Mouse (Mus musculus) c-Kit-positive CD71-negative TER-119-negative erythroid progenitor cells, embryonic 14.5 days (primary cell): ENCODE data around the gene Zfp663.

Experiments
- DNase-seq: peaks from one replicate; pipeline ENCODE4 v3.0.0-alpha.2; 2013; ENCODE audit warnings: low read depth

Gene Zfp663

GRCm38 (mm10) chr2:165368496-165368895, at the start of gene Zfp663:
Gene Zfp663 (minus strand): TSS chr2:165368729.
- DNase-seq = no peak

DNA sequence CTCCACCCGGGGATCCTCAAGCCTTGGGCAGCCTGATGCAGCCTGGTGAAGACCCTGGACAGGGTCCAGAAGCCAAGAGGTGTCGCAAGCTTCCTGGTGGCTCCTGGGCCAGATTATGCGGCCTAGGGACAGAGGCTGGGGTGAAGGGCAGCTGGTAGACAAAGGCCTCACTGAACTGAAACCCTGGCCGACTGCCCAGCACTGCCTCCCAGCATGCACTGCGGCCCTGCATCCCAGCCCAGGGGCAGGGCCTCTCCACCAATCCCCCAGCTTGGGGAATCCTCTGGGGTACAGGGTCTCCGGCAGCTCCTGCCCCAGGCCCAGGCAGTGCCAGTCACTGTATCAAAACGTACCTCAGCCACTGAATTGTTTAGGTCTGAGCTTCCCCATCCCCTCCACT, 48.8 kb upstream of the Zfp663 start:
- DNase-seq = no peak

DNA sequence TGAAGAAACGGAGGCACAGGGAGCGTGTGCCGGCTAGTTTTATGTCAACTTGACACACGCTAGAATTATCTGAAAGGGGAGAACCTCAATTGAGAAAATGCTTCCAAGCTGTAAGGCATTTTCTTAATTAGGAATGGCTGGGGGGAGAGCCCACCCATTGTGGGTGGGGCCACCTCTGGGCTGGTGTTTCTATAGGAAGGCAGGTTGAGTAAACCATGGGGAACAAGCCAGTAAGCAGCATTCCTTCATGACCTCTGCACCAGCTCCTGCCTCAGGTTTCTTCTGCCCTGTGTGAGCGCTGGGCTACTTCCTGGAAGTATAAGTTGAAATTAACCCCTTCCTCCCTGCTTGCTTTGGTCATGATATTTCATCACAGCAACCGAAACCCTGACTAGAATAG, 47.3 kb upstream of the Zfp663 start:
- no peak for DNase-seq

DNA sequence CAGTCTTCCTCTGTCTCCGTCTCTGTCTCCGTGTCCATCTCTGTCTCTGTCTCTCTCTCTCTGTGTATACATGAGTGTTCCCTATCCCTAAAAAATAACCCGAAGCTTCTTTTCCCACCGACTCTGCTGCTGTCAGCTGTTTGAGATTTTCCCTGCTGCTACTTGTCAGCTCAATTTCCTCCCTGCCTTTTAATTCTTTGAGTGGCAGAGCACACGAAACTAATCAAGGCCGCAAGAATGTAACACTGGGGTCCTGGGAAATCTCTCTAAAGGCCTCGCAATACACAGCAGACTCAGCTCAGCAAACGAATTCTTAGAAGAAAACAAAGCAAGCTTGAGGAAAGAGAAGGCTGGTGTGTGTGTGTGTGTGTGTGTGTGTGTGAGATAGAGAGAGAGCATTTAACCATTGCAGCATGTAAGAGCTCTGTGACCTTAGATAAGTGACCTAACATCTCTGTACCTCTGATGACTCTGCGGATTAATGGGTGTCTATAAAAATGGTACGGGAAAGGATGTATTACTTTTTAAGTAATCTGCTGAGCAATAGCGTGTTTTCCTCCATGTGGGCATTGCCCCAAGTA, 46.7 kb upstream of the Zfp663 start:
- DNase-seq = no peak

GRCm38 (mm10) chr2:165414321-165414720, 45.8 kb upstream of the Zfp663 start:
- no peak for DNase-seq

GRCm38 (mm10) chr2:165413884-165414283, 45.4 kb upstream of the Zfp663 start:
- no peak for DNase-seq

DNA sequence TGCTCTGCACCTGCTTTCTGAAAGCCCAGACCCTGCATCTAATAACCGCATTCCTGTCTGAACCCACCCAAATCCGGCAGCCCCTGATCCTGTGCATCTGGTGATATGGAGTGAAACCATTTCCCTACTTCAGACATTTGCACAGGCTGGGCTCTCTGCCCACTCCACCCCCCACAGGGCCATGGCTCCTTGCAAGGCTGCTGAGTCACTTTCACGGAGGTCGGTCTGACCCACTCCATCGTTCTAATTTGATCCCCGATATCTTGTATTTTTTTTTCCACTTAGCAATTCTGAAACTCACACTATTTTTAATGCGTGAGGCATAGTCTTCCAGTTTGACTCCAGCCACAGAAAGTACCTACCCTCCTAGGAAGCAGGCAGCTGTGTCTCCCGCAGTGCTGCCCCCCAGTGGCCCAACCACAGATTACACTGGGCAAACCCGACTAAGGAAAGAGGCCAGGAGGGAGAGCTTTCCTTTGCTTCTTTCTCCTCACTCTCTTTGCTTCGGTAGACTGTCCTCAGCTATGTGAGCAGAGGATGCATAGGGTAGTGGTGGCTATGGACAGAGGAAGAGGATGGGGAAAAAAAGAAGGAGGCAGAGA, 39.3 kb upstream of the Zfp663 start:
- DNase-seq = peak; percentile 36

- DNase-seq = peak; percentile 35
Observed at GRCm38 (mm10) chr2:165405351-165405750, 36.8 kb upstream of the Zfp663 start.

DNA sequence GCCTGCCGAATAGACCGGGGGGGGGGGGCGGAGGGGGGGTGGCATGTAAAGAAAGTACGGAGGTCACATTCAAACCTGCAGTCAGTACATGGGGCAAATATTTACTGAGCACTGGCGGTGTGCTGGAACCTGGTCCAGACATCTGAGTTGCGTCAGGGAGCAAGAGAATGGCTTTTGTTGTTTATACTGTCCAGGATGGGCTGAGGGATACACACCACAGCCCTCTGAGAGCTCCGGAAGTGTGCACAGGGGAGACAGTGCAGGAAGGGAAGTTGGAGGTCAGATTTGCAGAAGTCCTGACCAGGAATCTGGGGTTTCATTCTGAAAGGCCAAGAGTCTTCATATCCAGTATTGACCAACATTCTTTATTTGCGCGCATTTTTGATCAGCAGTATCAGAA, 36.4 kb upstream of the Zfp663 start:
- peak; percentile 23 for DNase-seq

DNA sequence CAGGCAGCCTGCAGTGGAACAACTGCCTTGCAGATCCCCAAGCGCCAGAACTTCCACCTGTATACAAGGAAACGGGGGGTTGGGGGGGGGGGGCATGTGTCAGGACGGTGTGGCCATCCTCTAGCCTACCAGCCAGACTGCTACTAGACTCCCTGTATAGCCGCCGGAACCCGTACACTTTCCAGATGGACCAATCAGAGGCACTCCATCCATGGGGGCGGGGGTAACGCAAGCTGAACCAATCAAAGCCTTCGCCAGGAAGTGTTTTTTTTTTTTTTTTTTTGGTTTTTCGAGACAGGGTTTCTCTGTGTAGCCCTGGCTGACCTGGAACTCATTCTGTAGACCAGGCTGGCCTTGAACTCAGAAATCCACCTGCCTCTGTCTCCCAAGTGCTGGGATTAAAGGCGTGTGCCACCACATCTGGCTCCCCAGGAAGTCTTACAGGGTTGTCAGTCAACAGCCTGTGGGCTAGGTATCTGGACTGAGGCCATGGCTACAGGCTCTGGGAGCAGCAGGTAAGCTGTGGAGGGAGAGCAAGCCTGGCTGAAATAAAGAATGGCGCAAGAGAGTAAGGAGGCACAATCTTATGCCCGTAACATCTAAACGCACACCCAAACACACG, 29.7 kb upstream of the Zfp663 start:
- no peak for DNase-seq

DNA sequence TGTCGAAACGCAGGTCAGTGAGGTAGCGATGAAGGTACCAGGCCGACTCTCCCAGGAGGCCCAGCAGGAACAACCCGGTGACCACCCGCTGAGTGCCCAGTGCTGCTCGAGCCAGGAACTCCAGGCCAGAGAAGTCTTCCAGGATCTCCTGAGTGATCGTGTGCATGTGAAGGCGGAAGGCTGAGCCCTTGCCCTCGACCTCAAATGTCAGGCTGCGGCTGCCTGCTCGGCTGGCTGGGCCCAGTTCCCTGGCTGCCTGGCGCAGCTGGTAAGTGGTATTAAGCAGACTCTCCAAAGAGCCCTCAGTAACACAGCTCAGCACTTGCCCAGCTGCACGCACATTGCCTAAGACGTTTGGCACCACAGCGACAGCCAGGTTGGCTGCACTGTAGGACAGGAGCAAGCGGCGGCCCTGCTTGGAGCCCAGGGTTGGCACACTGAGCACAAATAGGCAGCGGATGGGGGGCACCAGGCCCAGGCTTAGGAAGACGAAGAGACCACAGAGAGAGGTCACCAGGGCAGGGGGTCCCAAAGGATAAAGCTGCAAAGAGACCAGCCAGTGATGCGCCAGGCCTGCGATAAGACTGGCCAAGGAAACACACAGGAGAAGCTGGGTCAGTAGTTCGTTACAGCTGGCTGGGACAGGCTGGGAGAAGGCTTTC, 29.1 kb upstream of the Zfp663 start:
- no peak for DNase-seq

DNA sequence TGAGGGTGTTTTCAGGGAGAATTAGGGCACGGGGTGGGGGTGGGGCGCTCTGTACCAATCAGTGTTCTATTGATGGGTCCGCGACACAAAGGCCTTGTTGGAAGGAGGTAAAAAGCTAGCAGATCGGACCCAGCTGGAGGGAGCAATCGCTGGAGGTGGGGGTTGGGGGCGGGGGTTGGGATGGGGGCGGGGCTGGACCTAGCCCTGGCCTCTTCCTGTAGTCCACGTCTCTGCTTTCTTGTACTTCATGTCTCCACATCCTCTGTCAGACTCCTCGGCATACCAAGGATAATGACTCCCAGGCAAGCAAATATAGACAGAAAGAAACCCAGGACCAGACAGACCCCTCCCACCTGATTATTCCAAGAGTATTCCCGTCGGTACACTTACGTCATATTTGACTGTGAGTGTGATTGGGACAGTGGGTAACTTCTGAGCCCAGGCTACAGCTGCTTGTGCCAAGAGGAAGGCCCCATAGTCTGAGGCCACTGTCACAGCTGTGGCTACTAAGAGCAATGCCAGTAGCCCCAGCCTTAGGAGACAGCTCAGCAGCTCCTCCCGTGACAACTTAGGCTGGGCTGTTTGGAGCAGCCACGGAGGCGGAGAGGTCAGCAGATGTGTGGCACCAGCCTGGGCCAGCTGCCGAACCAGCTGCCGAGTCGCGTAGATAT, 28.4 kb upstream of the Zfp663 start:
- no peak for DNase-seq

- no peak for DNase-seq
Observed at GRCm38 (mm10) chr2:165392156-165392555, 23.6 kb upstream of the Zfp663 start.

DNA sequence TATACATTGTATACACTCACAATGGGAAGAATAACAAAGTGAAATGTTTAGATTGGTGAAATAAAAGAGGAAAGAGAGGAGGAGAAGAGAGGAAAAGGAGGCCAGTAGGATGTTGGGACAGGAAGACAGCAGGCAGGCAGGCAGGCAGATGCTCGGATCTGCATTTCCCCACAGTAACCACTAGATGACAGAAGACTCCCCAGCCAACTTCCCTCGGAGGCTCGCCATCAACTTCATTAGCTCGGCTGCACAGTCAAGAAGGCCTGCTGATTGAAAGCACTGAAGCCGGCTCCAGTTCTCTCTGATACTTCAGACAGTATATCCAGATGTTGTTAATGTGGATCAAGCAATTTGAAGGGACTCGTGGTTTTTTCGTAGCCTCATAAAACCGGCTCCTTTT, 23.0 kb upstream of the Zfp663 start:
- no peak for DNase-seq

GRCm38 (mm10) chr2:165389299-165389952, 20.9 kb upstream of the Zfp663 start:
- DNase-seq = no peak

DNA sequence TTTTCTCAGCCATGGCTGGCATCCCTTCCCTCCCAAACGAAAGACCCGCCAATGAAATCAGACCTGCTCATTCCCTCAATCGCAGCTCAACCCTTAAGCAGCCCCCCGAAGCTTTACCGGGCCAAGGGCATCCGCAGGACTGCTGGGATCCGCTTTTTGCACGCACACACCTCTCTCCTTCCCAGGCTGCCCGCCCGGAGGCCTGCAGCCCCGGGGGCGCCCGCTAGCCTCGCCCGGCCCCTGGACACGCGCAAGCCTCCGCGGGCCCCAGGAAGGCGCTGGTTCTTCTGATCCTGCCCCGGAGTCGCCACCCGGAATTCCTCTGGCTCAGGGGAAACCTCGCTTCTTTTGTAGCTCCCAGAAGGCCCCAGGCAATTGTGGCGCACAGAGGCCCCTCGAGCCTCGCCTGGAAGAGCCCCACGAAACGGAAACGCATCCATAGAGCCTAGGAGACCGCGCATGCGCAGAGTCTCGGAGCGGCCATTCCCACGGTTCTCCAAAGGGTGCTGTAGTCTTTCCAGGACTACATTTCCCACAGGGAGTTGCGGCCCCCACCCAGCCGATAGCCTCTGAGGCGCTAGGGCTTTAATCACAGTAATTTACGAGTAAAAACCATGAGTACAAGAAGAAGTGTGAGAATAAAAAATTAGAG, 19.4 kb upstream of the Zfp663 start, which contains the start of gene Zfp334:
TSS of gene Zfp334 (minus strand) at position 416 of the 652 bp plus-strand sequence.
- DNase-seq = no peak

DNA sequence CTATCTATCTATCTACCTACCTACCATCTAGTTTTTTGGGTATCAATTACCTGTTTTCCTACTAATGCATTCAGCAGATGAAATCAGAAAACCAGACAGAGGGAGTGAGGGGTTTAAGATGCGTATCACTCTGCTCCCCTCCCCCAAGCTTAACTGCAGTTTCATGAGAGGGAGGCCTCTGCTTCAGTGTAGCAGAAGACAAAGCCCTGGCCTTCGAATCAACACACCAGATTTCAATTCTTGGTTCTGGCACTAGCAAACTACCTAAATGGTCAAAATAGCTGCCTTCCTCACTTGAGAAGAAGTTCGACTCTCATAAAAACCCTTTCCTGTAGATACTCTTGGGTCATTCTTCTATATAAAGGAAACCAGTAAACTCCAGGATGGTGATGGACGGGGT, 18.8 kb upstream of the Zfp663 start:
- DNase-seq = no peak

DNA sequence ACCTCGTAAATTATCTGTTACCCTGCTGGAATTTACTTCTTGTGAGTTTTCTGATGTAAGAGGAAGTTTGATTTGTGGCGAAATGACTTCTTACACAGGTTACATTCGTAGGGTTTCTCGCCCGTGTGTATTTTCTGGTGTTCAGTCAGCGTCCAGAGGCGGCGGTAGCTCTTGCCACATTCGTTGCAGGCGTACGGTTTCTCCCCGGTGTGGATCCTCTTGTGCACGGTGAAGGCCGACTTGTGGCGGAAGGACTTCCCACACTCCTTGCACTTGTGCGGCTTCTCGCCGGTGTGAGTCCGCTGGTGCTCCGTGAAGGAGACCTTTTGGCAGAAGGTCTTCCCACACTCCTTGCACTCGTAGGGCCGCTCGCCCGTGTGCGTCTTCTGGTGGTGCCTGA, 11.5 kb upstream of the Zfp663 start:
- no peak for DNase-seq

DNA sequence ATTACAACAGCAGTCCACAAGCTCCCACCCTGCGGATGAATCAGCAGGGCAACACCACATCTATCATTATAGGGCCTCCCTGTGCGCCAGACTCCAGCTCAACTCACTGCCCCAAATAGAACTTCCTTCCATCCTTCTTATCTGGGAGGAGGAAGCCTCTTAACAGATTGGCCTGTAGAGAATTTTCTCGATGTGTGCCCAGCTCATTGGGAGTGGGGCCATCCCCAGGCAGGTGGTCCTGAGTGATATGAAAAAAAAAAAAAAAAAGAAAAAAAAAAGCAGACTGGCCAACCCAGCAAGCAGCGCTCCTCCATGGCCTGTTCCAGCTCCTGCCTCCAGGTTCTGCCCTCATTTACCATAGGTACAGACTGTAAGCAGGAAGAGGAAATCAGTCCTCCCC, 7.5 kb upstream of the Zfp663 start:
- no peak for DNase-seq

DNA sequence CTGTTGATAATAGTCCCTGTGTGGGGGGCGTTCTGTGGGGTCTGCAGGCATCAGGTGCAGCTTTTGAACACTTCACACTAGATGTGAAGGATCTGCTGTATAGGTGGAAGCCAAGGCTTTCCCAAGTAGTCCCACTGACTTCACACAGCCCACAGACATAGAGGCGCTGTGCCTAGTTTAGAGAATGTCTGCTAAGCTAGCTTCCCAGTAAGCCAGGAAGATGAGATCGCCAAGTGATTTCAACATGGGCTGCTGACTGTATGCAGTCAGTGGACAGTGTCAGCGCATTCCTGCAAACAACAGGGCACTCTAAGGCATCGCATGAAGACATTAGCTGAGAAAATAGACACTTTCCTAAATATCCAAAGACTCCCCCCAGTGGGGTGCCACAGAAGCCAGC, 6.9 kb upstream of the Zfp663 start:
- no peak for DNase-seq

DNA sequence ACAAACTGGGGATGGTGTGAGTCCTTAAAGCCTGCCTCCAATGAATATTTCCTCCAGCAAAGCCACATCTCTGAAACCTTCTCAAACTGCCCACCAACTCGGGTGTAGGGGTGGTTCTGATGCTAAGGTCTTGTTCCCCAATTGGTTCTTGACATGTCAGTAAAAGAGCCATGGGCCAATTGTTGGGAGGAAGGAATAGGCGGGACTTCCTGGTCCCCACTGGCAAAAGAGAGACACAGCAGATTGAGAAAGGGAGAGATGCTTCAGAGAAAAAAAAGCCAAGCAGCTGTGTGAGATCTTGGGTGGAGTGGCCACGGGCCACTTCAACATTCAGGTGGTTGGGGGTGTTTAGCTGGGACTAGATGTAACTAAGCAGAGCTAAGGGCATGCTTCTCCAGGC, 2.5 kb upstream of the Zfp663 start:
- no peak for DNase-seq

GRCm38 (mm10) chr2:165370348-165370747, 1.8 kb upstream of the Zfp663 start:
- DNase-seq = no peak
